Mouse (Mus musculus) midbrain, embryonic 13.5 days (tissue): ENCODE measurements around the gene Clns1a. TPM values are rescaled to one million over a fixed set of nuclear protein-coding genes. Genes with fewer than 3 reads are reported as not detected.

Source experiments
- ATAC-seq: fragments of 200-750 bp; cut with Nextera tagmentation; 2 replicates; pipeline ENCODE4 v1.8.0; 2017; ENCODE audit warnings: mild to moderate bottlenecking, moderate TSS enrichment, moderate library complexity
- H3K27ac ChIP-seq: fragments of 300-500 bp; sonication (generic); 2 replicates; pipeline ENCODE4 v1.5.1; 2015; ENCODE audit warnings: inconsistent platforms, mild to moderate bottlenecking, moderate library complexity
- H3K27me3 ChIP-seq: fragments of 300-500 bp; sonication (generic); 2 replicates; pipeline ENCODE4 v1.6.1; 2015; ENCODE audit warnings: mild to moderate bottlenecking, inconsistent platforms
- H3K36me3 ChIP-seq: fragments of 300-500 bp; sonication (generic); 2 replicates; pipeline ENCODE4 v1.6.1; 2015; ENCODE audit warnings: mild to moderate bottlenecking, inconsistent platforms
- H3K4me1 ChIP-seq: fragments of 300-500 bp; sonication (generic); replicated peaks from 2 replicates; pipeline ENCODE4 v1.6.1; 2015; ENCODE audit warnings: inconsistent platforms
- H3K4me2 ChIP-seq: fragments of 300-500 bp; sonication (generic); replicated peaks from 2 replicates; pipeline ENCODE4 v1.6.1; 2015; ENCODE audit warnings: moderate library complexity, mild to moderate bottlenecking, inconsistent platforms
- H3K4me3 ChIP-seq: fragments of 300-500 bp; sonication (generic); replicated peaks from 2 replicates; pipeline ENCODE4 v1.5.1; 2015; ENCODE audit warnings: mild to moderate bottlenecking, inconsistent platforms
- H3K9ac ChIP-seq: fragments of 300-500 bp; sonication (generic); replicated peaks from 2 replicates; pipeline ENCODE4 v1.6.1; 2015; ENCODE audit warnings: mild to moderate bottlenecking, inconsistent platforms
- H3K9me3 ChIP-seq: fragments of 300-500 bp; sonication (generic); 2 replicates; pipeline ENCODE4 v1.6.1; 2016; ENCODE audit warnings: mild to moderate bottlenecking, inconsistent platforms
- WGBS: fragments of 180-500 bp; shearing (Covaris S2); methylation state at CpG from one replicate; pipeline ENCODE4 v1.1.7; 2015; 5-methylcytosine and 5-hydroxymethylcytosine counted together
- polyA plus RNA-seq: library from polyadenylated mRNA; unstranded; fragments of >200 nt; fragmentation: Nextera tagmentation; extraction: Ambion mirVana; gene quantifications from 2 replicates; pipeline ENCODE4 v1.2.1, GENCODE M21; 2015

The Clns1a gene
- polyA plus RNA-seq, 1 experiment from 2014 or later, result 194 TPM

- H3K9ac ChIP-seq, result no peak overlapping the region
- no peak overlapping the region for H3K4me2 ChIP-seq
- H3K4me3 ChIP-seq, result no peak overlapping the region
- 96% methylated on average over 5 of the region's 5 CpGs for WGBS
- no peaks in the 10 kb centered on the region for H3K9me3 ChIP-seq
- no peak overlapping the region for H3K27ac ChIP-seq
- no peaks in the 10 kb centered on the region; the same call in 1 of the 2 replicates for H3K4me1 ChIP-seq
- H3K27me3 ChIP-seq, result no peaks in the 10 kb centered on the region
- ATAC-seq, result no peak
- H3K36me3 ChIP-seq, result peaks cover 11% of the 10 kb centered on the region
These were observed 11.4 kb downstream of the Clns1a start for GRCm38 (mm10) chr7:97707809-97708208.

DNA sequence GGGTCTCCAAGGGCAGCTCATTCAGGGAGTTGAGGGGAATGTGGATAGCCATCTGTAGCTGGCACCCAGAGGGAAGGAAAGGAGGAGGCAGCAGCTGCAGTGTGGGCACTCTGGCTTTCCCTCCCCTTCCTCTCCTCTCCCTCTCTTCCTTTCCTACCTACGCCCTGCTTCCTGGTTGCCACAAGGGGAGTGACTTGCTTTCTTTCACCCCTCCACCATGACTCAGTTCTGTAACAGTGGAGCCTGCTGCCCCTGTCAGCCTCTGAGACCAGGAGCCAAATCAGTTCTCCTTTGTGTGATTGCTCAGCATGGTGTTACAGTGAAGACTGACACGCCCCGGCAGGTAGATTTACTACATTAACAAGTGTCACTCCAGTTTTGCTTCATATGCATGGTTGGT, 12.8 kb downstream of the Clns1a start:
- Histone ChIP-seq H3K4me3 (no peak overlapping the region), H3K4me1 (no peaks in the 10 kb centered on the region), H3K9ac (no peak overlapping the region), H3K9me3 (no peaks in the 10 kb centered on the region), H3K36me3 (peaks cover 20% of the 10 kb centered on the region), H3K4me2 (no peak overlapping the region), H3K27ac (no peak overlapping the region), H3K27me3 (no peaks in the 10 kb centered on the region)
- ATAC-seq, result no peak
- WGBS, result over 99% methylated on average over 3 of the region's 3 CpGs

DNA sequence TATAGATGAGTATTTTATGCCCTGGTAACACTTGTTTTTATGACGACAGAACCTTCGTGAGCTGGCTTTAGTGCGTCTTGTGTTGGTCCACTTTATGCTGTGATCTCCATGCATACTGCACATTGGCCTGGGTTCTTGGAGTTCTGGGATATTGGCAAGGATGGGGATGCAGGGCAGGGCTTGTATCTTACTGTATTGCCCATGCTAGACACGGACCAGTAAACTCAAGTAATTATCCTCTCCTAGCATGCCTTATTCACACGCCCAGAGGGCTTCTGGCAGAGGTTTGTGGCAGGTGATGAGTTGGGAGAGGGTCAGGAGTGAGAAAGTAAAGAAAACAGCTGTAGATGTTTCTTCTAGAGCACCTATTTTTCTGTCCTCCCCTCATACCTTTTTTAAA, 18.2 kb downstream of the Clns1a start:
- H3K27me3 ChIP-seq, result no peaks in the 10 kb centered on the region

GRCm38 (mm10) chr7:97717326-97717725, 20.9 kb downstream of the Clns1a start:
- Histone ChIP-seq H3K4me3 (no peak overlapping the region), H3K27ac (no peak overlapping the region), H3K9me3 (no peaks in the 10 kb centered on the region), H3K4me1 (no peaks in the 10 kb centered on the region), H3K4me2 (no peak overlapping the region), H3K27me3 (no peaks in the 10 kb centered on the region), H3K36me3 (peaks cover 75% of the 10 kb centered on the region), H3K9ac (no peak overlapping the region)
- WGBS, result 96% methylated on average over 1 of the region's 1 CpGs
- no peak for ATAC-seq

More for the DNA sequence above, 18.2 kb downstream of the Clns1a start:
- no peaks in the 10 kb centered on the region for H3K4me1 ChIP-seq
- H3K9ac ChIP-seq, result no peak overlapping the region
- H3K4me2 ChIP-seq, result no peak overlapping the region
- H3K4me3 ChIP-seq, result no peak overlapping the region
- peaks cover 70% of the 10 kb centered on the region for H3K36me3 ChIP-seq
- ATAC-seq, result no peak
- no peaks in the 10 kb centered on the region for H3K9me3 ChIP-seq
- 97% methylated on average over 5 of the region's 5 CpGs for WGBS
- no peak overlapping the region for H3K27ac ChIP-seq

- no peak for ATAC-seq
- H3K4me2 ChIP-seq, result no peak overlapping the region
- peaks cover 72% of the 10 kb centered on the region for H3K36me3 ChIP-seq
- H3K4me1 ChIP-seq, result no peaks in the 10 kb centered on the region
- no peak overlapping the region for H3K4me3 ChIP-seq
- no peaks in the 10 kb centered on the region for H3K27me3 ChIP-seq
- H3K9ac ChIP-seq, result no peak overlapping the region
- WGBS, result 74% methylated on average over 5 of the region's 5 CpGs
- no peak overlapping the region for H3K27ac ChIP-seq
- no peaks in the 10 kb centered on the region for H3K9me3 ChIP-seq
These were observed 22.6 kb downstream of the Clns1a start for GRCm38 (mm10) chr7:97719078-97719477.

DNA sequence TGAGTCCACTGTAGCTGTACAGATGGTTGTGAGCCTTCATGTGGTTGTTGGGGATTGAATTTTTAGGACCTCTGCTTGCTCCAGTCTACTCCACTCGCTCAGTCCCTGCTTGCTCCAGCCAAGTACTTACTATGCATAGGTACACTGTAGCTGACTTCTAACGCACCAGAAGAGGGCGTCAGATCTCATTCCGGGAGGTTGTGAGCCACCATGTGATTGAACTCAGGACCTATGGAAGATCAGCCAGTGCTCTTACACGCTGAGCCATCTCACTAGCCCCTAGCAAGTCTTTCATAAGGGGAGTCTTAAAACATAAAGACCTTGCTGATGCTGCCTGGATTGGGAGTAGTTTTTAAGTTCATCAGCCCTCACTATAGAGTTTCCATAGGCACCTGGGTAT, 23.7 kb downstream of the Clns1a start:
- no peak overlapping the region for H3K9ac ChIP-seq
- no peak overlapping the region for H3K27ac ChIP-seq
- H3K36me3 ChIP-seq, result peaks cover 63% of the 10 kb centered on the region
- no peaks in the 10 kb centered on the region for H3K27me3 ChIP-seq
- H3K4me2 ChIP-seq, result no peak overlapping the region
- no peak for ATAC-seq
- WGBS, result 85% methylated on average over 5 of the region's 5 CpGs
- no peak overlapping the region for H3K4me3 ChIP-seq
- no peaks in the 10 kb centered on the region for H3K9me3 ChIP-seq
- H3K4me1 ChIP-seq, result no peaks in the 10 kb centered on the region

DNA sequence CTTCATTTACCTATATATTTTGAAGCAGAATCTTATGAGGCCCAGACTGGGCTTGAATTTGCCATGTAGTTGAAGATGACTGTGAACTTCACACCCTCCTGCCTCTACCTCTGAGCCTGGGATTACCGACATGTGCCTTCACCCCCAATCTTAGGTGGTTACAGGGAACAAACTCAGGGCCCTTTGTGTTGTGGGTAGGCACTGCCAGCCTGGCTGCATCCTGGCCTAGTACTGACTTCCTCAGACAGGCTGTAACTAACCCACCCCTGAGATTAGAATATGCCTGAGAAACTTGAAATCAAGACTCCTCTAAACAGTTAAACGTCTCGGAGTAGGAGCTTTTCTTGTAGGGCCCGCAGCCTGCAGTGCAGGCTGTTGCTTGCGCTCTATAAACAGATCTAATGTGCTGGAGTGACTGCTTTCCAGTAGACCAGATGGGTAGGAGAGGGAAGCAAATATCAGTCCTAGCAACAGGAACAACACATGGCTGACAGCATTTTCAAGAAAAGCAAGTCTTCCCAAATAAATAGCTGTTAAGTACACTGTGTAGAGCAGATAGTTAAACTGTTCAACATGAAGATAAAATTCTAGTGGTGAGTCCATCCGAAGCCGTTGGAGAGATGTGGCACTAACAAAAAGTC, 26.0 kb downstream of the Clns1a start:
- Histone ChIP-seq H3K36me3 (peaks cover 58% of the 10 kb centered on the region), H3K4me2 (no peak overlapping the region), H3K4me1 (no peaks in the 10 kb centered on the region), H3K27me3 (no peaks in the 10 kb centered on the region), H3K4me3 (no peak overlapping the region), H3K27ac (no peak overlapping the region), H3K9me3 (no peaks in the 10 kb centered on the region), H3K9ac (no peak overlapping the region)
- ATAC-seq, result no peak
- WGBS, result 91% methylated on average over 7 of the region's 7 CpGs

GRCm38 (mm10) chr7:97723646-97724538, 27.5 kb downstream of the Clns1a start:
- H3K9me3 ChIP-seq, result no peaks in the 10 kb centered on the region
- 90% methylated on average over 11 of the region's 11 CpGs for WGBS
- no peak overlapping the region for H3K27ac ChIP-seq
- H3K9ac ChIP-seq, result no peak overlapping the region
- H3K4me2 ChIP-seq, result no peak overlapping the region
- no peak for ATAC-seq
- peaks cover 45% of the 10 kb centered on the region for H3K36me3 ChIP-seq
- H3K4me3 ChIP-seq, result no peak overlapping the region
- H3K4me1 ChIP-seq, result peaks cover 9% of the 10 kb centered on the region
- H3K27me3 ChIP-seq, result no peaks in the 10 kb centered on the region

DNA sequence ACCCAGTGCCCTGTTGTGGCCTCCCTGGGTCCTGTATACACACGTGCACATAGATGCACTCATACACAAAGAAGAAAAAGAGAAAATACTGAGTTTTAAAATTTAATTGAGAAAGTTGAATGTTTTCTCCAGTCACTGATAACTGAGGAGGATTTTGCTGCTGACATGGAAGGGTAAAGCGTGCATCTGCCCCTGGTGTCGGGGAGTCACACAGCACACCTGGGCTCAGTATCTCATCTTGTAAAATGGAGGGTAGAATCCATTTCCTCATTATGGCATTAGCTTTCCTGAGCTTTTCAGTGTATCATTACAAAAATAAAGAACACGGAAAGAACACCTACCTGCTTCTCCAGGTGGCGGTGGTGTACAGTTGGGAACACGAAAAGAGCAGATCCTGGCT, 29.0 kb downstream of the Clns1a start:
- H3K27ac ChIP-seq, result no peak overlapping the region
- no peaks in the 10 kb centered on the region for H3K27me3 ChIP-seq
- H3K4me3 ChIP-seq, result no peak overlapping the region
- no peak overlapping the region for H3K4me2 ChIP-seq
- no peak for ATAC-seq
- peaks cover 16% of the 10 kb centered on the region for H3K4me1 ChIP-seq
- H3K9me3 ChIP-seq, result no peaks in the 10 kb centered on the region
- H3K9ac ChIP-seq, result no peak overlapping the region
- peaks cover 32% of the 10 kb centered on the region for H3K36me3 ChIP-seq
- WGBS, result 96% methylated on average over 6 of the region's 6 CpGs

- H3K36me3 ChIP-seq, result peaks cover 27% of the 10 kb centered on the region
- H3K9me3 ChIP-seq, result no peaks in the 10 kb centered on the region
- no peak overlapping the region for H3K27ac ChIP-seq
- no peak overlapping the region for H3K4me3 ChIP-seq
- H3K4me2 ChIP-seq, result no peak overlapping the region
- peaks cover 16% of the 10 kb centered on the region for H3K4me1 ChIP-seq
- H3K9ac ChIP-seq, result no peak overlapping the region
- WGBS, result 80% methylated on average over 7 of the region's 7 CpGs
- ATAC-seq, result no peak
- H3K27me3 ChIP-seq, result no peaks in the 10 kb centered on the region
These were observed 29.6 kb downstream of the Clns1a start for GRCm38 (mm10) chr7:97726080-97726479.

DNA sequence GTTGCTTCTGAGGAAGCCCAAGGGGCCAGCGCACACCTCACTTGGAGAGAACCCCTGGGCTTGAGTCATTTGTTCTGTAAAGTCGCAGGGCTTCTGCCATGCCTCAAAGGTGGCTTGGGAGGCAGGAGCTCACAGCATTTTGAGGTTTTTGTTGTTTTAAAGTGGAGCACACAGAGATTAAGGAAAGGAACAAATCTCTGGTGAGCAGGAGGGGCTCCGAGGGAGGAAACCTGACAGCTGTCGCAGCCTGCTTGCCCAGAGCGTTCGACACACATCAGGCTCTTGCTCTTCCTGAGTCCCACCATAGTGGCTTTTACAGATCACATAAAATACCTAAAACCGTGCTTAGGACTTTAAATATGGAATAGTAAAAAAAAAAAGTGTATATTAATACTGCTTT, 30.3 kb downstream of the Clns1a start:
- Histone ChIP-seq H3K9ac (no peak overlapping the region), H3K4me2 (no peak overlapping the region), H3K36me3 (peaks cover 25% of the 10 kb centered on the region), H3K27me3 (no peaks in the 10 kb centered on the region), H3K9me3 (no peaks in the 10 kb centered on the region), H3K27ac (no peak overlapping the region), H3K4me1 (peaks cover 16% of the 10 kb centered on the region), H3K4me3 (no peak overlapping the region)
- no peak for ATAC-seq
- 69% methylated on average over 7 of the region's 7 CpGs for WGBS
